Mouse (Mus musculus): ENCODE data around the gene Spin1.

The Spin1 gene

DNA sequence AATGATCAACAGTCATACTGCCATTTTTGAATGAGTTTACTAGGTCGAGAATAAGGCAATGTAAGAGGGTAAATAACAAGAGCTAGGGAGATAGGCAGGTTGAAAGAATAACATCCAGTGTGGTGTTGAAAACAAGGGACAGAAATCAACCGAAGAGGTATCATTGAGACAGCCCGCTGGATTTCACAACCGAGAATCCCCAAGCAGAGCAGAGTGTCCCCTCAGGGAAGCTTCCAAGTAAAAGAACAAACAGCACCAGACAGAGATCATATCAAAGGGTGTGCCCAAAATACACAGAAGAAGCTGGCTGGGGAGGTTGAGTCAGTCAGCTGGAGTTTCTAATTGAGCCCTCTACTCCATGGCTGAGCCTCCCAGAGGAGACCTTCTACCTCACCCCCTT lies 11.6 kb upstream of the Spin1 start:
- TF ChIP-seq GATA4 (IDR thresholded peaks at IDR 0.05; ENCODE audit: insufficient replicate concordance, low read length), result 0 out of 2 replicates have a peak, but pooled peaks have one; percentile 8

DNA sequence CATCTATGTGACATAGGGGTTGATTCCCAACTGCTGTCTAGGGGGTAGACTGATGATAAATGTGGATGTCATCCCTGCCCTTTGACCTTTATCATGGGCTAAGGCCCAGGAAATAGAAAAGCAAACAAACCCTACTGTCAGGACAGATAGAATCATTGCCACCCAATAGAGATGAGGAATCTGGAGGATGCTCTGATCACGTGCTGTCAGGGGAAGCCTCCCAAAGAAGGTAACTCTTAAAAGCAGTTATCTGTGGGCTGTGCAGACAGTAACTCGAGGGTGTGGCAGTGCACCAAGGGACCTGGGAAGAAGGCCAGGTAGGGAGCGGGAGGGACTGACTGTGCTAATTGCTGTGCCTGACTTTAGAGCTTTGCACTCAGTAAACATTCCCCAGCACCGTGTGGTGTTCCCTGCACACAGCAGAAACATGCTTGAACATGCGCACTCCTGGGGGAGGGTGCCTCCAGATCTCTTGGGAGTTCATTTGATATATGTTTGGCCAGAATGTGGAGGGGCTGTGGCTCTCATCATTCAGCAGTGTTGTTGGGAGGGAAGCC lies 10.5 kb upstream of the Spin1 start:
- TF ChIP-seq GATA4 (IDR thresholded peaks at IDR 0.05; ENCODE audit: insufficient replicate concordance, low read length), result no peak

DNA sequence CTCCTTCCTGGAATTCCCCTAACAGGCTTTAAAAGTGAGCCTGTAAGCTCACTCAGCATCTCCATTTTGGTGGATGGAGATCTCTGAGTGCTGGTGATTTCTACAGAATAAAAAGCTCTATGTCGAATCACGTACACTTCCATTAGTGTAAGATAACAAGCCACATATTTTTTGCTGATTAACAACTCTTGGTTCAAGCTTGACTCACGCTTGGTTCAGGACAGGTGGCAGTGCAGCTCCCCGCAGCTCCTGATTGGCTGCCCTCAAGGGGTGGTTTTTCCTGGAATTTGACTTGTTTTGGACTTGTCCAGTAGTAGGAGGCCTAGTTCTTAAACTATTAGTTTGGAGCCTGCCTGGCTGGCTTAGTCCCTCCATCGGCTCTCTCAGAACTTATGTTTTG lies 7.2 kb upstream of the Spin1 start:
- no peak for TF ChIP-seq GATA4 (IDR thresholded peaks at IDR 0.05; ENCODE audit: insufficient replicate concordance, low read length)

DNA sequence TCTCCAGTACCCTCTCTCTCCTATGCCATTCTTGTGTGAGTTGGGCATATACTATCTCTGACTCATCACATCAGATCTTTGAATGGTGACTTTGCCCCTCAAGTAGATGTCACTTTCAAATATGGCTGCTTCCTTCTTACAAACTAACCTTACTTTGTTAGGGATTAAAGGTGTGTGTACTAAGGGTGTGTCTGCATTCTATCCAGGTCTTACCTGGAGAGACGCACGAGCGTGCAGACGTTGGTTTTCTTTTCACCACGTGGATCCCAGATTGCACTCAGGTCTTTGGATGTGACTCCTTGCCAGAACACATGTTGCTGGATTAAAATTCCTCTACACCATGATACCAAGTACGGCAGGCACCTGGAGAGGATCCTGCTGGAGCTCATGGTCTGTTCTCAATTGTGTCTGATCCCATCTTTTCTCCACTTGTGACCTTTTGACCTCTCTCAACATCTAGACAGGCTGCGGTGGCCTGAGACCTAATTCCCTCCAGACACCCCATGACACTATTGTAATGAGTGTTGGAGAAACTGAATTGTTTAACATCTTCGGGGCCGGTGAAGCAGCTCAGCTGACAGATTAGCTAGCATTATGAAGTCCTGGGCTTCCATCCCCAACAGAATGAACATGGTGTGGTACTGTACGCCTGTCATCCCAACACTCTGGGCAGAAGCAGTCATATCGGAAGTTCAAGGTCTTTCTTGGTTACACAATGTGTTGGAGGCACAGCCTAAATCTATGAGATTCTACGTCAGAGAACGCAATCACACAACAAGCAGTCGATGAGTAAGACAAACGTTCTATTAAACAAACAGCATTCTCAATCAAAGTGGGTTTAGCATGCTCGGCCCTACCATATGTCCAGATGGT lies 6.1 kb upstream of the Spin1 start:
- TF ChIP-seq GATA4 (IDR thresholded peaks at IDR 0.05; ENCODE audit: insufficient replicate concordance, low read length), result no peak

DNA sequence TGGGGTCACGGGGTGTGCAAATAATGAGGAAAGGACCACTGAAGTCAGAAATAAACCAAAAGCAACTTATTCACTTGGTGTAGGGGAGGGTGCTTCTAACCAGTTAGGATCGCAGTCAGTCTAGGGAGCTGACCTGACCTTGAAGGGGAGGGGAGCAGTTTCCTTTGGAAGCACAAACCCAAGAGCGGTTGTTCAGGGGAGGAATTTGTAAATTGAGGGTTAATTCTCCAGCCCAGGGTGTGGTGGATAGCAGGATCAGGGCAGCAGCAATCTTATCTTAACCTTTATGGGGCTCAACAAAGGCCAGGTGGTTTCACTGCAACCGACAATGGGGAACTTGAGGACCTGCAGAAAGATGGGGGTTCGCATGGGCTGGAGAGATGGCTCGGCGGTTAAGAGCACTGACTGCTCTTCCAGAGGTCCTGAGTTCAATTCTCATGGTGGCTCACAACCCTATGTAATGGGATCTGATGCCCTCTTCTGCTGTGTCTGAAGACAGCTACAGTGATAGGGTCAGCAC lies 5.4 kb upstream of the Spin1 start:
- TF ChIP-seq GATA4 (IDR thresholded peaks at IDR 0.05; ENCODE audit: insufficient replicate concordance, low read length), result no peak

DNA sequence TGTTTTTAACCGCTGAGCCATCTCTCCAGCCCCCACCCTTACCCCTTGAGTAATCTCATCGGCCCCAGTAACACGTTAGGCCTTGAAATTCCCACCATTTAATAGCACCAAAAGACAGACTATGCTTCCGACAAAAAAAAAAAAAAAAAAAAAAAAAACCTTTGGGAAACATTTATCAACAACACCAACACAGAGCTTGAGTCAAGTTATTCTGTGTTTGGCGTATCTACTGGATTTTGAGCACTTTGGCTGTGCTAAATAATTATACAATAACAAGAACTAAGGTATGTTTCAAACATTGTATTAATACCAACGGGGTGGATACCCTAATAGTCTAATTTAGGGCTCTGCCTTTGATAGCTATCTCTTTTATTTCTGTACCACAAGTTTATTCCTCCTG lies 4.0 kb upstream of the Spin1 start:
- no peak for TF ChIP-seq GATA4 (IDR thresholded peaks at IDR 0.05; ENCODE audit: insufficient replicate concordance, low read length)

DNA sequence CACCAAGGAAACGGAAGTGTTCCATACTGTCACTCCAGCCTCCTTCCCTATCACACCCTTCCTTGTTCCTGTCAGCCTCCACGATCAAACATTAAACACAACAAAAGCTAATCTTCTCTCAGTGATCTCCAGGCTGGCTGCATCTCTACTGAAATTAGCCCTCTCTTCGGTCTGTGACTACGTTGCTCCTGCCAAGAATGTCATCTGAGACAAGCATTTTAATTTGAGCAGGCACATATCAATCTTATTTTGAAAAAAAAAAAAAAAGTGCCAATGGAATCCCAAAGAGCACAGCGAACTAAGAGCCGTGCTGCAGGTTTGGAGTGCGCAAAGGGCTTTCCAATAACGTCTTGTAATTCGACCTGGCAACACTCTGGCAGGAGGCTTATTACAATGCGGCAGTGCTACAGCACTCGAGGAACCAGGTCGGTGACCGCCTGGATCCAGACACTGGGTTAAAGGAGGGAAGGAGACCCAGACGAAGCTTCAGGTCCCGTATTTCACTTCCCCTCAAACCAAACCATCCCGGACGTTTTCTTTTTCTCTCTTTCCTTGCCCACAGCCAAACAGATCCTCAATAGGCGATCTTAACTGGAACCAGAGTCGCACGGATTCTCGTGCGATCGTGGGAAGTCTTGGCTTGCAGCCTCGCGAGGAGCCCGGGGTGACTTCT lies 984 bp upstream of the Spin1 start:
- no peak for TF ChIP-seq GATA4 (IDR thresholded peaks at IDR 0.05; ENCODE audit: insufficient replicate concordance, low read length)

DNA sequence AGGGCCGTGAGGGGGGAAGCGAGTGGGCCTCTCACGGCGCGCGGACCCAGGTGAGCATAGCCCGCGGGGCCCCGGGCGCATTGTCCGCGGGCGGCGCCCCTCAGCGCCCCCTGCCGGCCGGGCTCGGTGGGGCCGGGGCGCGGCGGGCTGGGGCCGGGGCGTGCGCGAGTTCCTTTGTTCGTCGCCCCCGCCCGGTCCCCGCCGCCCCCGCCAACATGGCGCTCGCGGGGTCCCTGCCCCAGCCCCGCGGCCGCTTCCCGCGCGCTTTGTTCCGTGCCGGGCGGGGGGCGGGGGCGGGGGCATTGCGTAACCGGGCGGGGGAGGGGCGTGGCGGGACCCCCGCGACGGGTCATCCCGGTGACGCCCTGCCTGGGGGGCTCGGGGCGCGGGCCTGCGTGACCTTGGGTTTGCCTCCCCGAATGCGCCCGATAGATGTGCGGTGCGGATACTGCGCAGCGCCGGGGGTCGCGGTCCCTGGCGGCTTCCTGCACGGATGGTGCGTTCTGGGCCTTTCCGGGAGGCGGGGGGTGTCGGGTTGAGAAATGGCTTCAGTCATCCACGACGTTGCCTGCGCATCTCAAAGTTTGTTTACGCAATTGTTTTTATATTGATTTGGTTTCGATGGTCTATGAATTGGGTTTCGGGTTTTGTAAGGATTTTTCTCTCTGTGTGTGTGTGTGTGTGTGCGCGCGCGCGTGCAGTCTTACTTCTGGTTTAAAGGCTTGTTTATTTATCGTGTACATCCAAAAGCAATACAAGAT lies 516 bp downstream of the Spin1 start:
- no peak for TF ChIP-seq GATA4 (IDR thresholded peaks at IDR 0.05; ENCODE audit: insufficient replicate concordance, low read length)

DNA sequence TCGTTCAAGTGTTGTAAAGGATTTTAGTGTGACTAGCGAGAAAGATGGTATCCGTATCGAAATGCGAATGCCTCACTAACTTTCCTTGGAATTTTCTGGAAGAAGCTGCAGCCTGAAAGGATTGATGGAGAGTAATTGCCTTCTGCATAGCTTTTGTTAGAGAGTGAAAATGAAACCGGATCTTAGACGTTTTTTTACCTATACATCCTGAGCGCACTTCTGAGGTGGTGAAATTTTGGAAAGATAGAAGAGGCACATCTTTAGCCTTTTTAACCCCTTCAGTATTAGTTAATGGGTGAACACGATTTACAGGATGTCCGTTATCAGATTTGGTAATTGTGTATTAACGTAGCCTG lies 1.1 kb downstream of the Spin1 start:
- no peak for TF ChIP-seq GATA4 (IDR thresholded peaks at IDR 0.05; ENCODE audit: insufficient replicate concordance, low read length)

DNA sequence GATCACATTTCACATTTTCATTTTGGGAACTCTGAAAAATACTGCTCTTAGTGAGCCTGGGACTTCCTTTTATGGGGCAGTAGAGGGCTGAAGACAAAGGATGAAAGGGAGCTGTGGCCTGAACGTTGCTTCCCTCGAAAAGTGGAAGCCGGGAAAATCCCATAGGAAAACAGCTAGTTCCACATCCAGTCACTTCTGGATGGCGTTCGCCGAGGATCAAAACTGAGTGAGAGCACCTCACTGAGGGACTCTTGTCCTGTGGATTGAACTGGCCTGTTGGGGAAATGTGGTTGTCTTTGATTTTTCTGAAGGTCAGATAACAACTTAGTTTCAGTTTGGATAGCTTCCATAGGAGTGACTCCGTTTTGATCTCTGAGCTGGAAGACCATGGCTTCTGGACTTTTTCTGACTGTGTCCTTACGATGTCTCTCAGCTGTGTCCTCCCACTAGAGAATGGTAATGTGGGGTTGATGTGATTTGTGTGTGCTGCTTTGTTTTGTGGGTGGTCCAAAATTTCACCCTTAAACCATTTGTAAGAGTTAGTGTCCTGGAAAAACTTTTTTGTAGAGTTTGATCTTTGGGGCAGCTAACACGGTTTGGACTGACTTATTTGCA lies 2.5 kb downstream of the Spin1 start:
- TF ChIP-seq GATA4 (IDR thresholded peaks at IDR 0.05; ENCODE audit: insufficient replicate concordance, low read length), result no peak

DNA sequence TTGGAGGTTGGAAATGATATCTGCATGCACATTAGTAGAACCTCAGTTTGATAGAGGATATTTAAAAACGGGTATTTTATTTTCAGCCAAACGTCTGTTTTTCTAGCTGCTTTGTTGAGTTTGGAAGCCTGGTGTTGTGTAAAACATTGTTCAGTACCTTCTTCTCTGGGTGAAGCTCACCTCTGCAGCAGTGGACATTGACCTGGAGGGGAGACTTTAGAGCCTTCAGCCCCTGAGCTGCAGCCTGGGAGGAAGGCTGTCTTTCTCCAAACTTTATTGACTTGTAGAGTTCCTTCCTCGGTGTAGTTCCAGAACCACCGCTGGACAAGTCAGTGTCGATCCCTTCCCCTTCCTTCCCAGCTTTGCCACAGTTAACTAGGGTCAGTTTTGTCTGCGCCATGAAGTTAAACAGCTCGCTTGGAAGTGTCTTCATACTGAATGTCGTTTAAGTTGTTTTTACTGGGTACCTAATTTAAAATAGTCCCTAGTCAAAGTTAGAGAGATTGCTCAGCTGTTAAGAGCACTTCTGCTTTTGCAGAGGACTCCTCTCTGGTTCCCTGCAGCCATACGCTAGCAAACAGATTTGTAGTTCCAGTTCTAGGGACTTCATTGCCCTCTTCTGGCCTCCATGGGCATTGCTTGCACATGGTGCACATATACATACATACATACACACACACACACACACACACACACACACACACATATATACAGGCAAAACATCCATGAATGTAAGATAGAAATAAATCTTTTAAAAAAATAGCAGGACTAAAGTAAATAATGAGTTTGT lies 3.4 kb downstream of the Spin1 start:
- TF ChIP-seq GATA4 (IDR thresholded peaks at IDR 0.05; ENCODE audit: insufficient replicate concordance, low read length), result no peak

DNA sequence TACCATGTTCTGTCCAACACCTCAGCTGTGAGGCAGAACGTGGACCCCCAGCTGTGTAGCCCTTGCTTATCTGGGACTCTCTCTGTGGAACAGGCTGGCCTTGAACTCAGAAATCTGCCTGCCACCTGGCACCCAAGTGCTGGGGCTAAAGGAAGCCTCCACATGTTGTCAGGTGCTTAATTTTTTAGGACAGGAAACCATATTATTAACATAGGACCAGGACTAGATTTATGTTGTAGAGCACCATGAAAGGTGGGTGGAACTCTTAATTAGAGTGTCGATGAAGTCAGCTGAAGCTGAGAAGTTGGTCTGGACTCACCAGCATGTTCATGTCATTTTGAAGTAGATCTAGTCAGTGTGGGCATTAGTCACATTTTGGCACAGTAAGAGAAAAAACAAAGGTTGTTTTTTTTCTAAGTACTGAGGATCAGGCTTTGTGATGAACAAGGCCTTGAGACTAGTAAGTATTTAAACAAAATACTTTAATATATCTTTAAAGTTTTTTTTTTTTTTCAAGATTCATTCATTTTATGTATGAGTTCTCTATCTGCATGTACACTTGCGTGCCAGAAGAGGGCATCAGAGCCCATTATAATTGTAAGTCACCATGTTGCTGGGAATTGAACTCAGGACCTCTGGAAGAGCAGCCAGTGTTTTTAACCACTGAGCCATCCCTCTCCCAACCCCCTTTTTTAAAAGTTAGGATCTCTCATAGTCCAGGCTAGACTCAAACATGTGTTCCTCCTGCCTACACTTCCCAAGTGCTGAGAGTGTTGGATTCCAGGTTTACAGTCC lies 5.4 kb downstream of the Spin1 start:
- no peak for TF ChIP-seq GATA4 (IDR thresholded peaks at IDR 0.05; ENCODE audit: insufficient replicate concordance, low read length)

DNA sequence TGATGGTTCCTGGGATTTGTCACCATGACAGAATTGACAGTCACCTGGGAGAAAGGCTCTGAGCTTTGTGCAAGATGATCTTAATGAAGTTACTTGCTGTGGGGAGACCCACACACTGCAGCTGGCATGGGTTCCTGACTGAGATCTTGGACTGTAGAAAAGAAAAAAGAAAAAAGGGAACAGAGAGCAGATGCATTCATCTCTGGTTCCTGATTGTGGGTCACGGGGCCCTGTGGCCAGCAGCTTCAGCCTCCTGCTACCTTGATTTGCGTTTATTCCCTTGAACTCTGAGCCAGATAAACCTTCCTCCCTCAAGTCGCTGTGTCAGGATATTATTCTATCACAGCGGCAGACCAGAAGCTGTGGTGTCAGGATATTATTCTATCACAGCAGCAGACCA lies 6.1 kb downstream of the Spin1 start:
- TF ChIP-seq GATA4 (IDR thresholded peaks at IDR 0.05; ENCODE audit: insufficient replicate concordance, low read length), result no peak
